Mouse (Mus musculus) liver, adult 2 months (tissue): ENCODE data around the gene Plekhg4. TPM values are rescaled to one million over a fixed set of nuclear protein-coding genes. Genes with fewer than 3 reads are reported as not detected.

ENCODE experiments used
- DNase-seq: peaks from one replicate; pipeline ENCODE4 v3.0.0-alpha.2; 2011; ENCODE audit warnings: low read depth, low spot score; ENCODE audit errors: extremely low read depth
- H3K27ac ChIP-seq: fragments of 200-500 bp; replicated peaks from 2 replicates; pipeline ENCODE4 v1.5.1; 2012; ENCODE audit warnings: low read depth, mild to moderate bottlenecking, control low read depth, inconsistent platforms, low read length; ENCODE audit not compliant: insufficient read depth
- H3K27me3 ChIP-seq: fragments of 200-500 bp; 2 replicates; pipeline ENCODE4 v1.6.1; 2012; ENCODE audit warnings: mild to moderate bottlenecking, moderate library complexity, low read length, inconsistent platforms; ENCODE audit not compliant: control insufficient read depth, insufficient read depth
- H3K36me3 ChIP-seq: fragments of 200-500 bp; 2 replicates; pipeline ENCODE4 v1.6.1; 2012; ENCODE audit warnings: low read length, inconsistent platforms; ENCODE audit not compliant: control insufficient read depth, insufficient read depth
- H3K4me1 ChIP-seq: fragments of 200-500 bp; 2 replicates; pipeline ENCODE4 v1.6.1; 2011; ENCODE audit warnings: low read length; ENCODE audit not compliant: control insufficient read depth, insufficient read depth
- H3K4me3 ChIP-seq: fragments of 200-500 bp; 2 replicates; pipeline ENCODE4 v1.5.1; 2011; ENCODE audit warnings: low read depth, mild to moderate bottlenecking, control low read depth, low read length, moderate library complexity; ENCODE audit not compliant: insufficient read depth
- H3K79me2 ChIP-seq: fragments of 200-500 bp; 2 replicates; pipeline ENCODE4 v1.6.1; 2012; ENCODE audit warnings: inconsistent platforms, mild to moderate bottlenecking, low read length, moderate library complexity; ENCODE audit not compliant: control insufficient read depth, insufficient read depth
- H3K9ac ChIP-seq: fragments of 200-500 bp; 2 replicates; pipeline ENCODE4 v1.6.1; 2012; ENCODE audit warnings: low read depth, mild to moderate bottlenecking, control low read depth, inconsistent platforms, low read length
- CTCF ChIP-seq: fragments of 200-500 bp; IDR thresholded peaks from 2 replicates; pipeline ENCODE4 v1.5.1; 2011; ENCODE audit warnings: low read depth, low read length, control low read depth
- POLR2A ChIP-seq: fragments of 200-500 bp; IDR thresholded peaks from 2 replicates; pipeline ENCODE4 v1.6.1; 2011; ENCODE audit warnings: low read length, control low read depth; ENCODE audit not compliant: insufficient read depth; ENCODE audit errors: extremely low read depth
- WGBS: fragments of 180-500 bp; shearing (Covaris S2); methylation state at CpG from one replicate; pipeline ENCODE4 v1.1.7; 2018; 5-methylcytosine and 5-hydroxymethylcytosine counted together
- polyA plus RNA-seq: library from polyadenylated mRNA; depleted of rRNA; stranded (reverse); fragments of >200 nt; gene quantifications from 2 replicates; pipeline ENCODE4 v1.2.3, GENCODE M21; 2012; rRNA removed
- total RNA-seq: library from RNA; depleted of rRNA; stranded (reverse); fragments of >200 nt; gene quantifications from 2 replicates; pipeline ENCODE4 v1.2.3, GENCODE M21; 2014; rRNA removed

The Plekhg4 gene
- total and polyA plus RNA-seq, 2 experiments: under 0.01 to 0.09 TPM

DNA sequence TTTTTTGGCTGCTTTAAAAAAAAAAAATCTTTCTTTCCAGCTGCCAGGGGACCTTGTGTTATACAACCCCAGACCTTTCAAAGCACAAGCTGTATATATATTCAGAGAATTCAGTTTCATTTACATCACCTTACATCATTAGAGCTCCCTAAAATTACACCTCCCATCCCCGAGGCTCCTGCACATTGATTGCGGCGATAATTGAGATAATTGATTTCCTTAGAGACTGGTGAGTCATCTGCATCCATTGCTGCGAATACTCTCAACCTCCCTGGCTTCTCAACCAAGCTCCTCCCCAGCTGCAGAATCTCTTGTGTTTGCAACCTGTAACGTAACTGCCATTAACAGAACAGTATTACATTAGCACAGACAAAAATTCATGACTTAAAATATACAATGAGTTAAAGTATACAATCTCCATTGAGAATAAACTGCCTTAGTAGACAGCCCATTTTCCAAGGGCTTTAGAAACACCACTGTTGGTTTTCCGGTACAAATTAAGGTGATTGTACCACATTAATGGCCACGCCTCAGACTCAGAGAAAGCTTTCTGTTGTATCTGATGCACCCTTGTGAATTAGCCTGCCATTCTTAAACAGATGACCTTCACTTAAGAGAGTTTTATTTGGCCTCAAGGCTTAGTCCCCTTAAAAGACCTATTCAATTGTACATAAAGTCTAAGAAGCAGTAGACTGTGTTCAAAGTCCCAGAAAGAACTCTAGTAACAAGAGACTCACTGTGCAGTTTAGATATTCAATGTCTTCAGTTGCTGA lies 58.9 kb downstream of the Plekhg4 start:
- WGBS: 82% methylated on average over 7 of the region's 7 CpGs

More for the DNA sequence above, 58.9 kb downstream of the Plekhg4 start:
- H3K36me3 ChIP-seq: no peaks in the 10 kb centered on the region
- no peak overlapping the region for H3K9ac ChIP-seq
- H3K27me3 ChIP-seq: peaks cover 3% of the 10 kb centered on the region; the same call in 1 of the 2 replicates
- no peak overlapping the region for H3K4me3 ChIP-seq
- H3K27ac ChIP-seq: no peak overlapping the region
- no peak for DNase-seq
- H3K79me2 ChIP-seq: no peaks in the 10 kb centered on the region
- H3K4me1 ChIP-seq: 0 out of 2 replicates have a peak, but pooled peaks cover under 1% of the 10 kb centered on the region
- TF ChIP-seq POLR2A (no peak), CTCF (no peak)

Other genes with a start within 250 kb of the Plekhg4 start
- 0.13 and 0.55 TPM in 2 replicates for gene Ces4a, start 241.5 kb upstream of the Plekhg4 start, total RNA-seq
- gene Ces4a, start 241.5 kb upstream of the Plekhg4 start, polyA plus RNA-seq: 0.09 and 0.93 TPM in 2 replicates
- gene Cbfb, start 202.6 kb upstream of the Plekhg4 start, total RNA-seq: 13.2 and 15.7 TPM in 2 replicates
- 1.8 and 2.8 TPM in 2 replicates for gene Cbfb, start 202.6 kb upstream of the Plekhg4 start, polyA plus RNA-seq
- gene D230025D16Rik, start 148.1 kb upstream of the Plekhg4 start, total RNA-seq: 67.3 and 67.5 TPM in 2 replicates
- gene D230025D16Rik, start 148.1 kb upstream of the Plekhg4 start, polyA plus RNA-seq: 39.0 and 54.9 TPM in 2 replicates
- 0.74 and 0.87 TPM in 2 replicates for gene B3gnt9, start 118.1 kb upstream of the Plekhg4 start, total RNA-seq
- gene B3gnt9, start 118.1 kb upstream of the Plekhg4 start, polyA plus RNA-seq: 1.2 and 1.4 TPM in 2 replicates
- 11.8 and 12.3 TPM in 2 replicates for gene Tradd, start 108.7 kb upstream of the Plekhg4 start, total RNA-seq
- gene Tradd, start 108.7 kb upstream of the Plekhg4 start, polyA plus RNA-seq: 16.1 and 18.6 TPM in 2 replicates
- 1.9 and 3.4 TPM in 2 replicates for gene Fbxl8, start 108.6 kb upstream of the Plekhg4 start, total RNA-seq
- gene Fbxl8, start 108.6 kb upstream of the Plekhg4 start, polyA plus RNA-seq: 6.7 and 7.3 TPM in 2 replicates
- 4.4 and 4.8 TPM in 2 replicates for gene Hsf4, start 103.5 kb upstream of the Plekhg4 start, total RNA-seq
- gene Hsf4, start 103.5 kb upstream of the Plekhg4 start, polyA plus RNA-seq: 9.4 and 11.0 TPM in 2 replicates
- 0.27 and 0.37 TPM in 2 replicates for gene Nol3, start 97.1 kb upstream of the Plekhg4 start, total RNA-seq
- gene Nol3, start 97.1 kb upstream of the Plekhg4 start, polyA plus RNA-seq: 0.40 and 0.43 TPM in 2 replicates
- gene 4931428F04Rik, start 83.4 kb upstream of the Plekhg4 start, total RNA-seq: 0.46 and 1.0 TPM in 2 replicates
- 0.92 and 1.7 TPM in 2 replicates for gene 4931428F04Rik, start 83.4 kb upstream of the Plekhg4 start, polyA plus RNA-seq
- gene Exoc3l, start 77.2 kb upstream of the Plekhg4 start, total RNA-seq: 3.6 TPM in 2 replicates
- 4.6 and 9.3 TPM in 2 replicates for gene Exoc3l, start 77.2 kb upstream of the Plekhg4 start, polyA plus RNA-seq
- gene E2f4, start 75.6 kb upstream of the Plekhg4 start, total RNA-seq: 4.4 and 7.2 TPM in 2 replicates
- 41.7 and 59.0 TPM in 2 replicates for gene E2f4, start 75.6 kb upstream of the Plekhg4 start, polyA plus RNA-seq
- gene Elmo3, start 67.7 kb upstream of the Plekhg4 start, total RNA-seq: 16.8 and 19.5 TPM in 2 replicates
- gene Elmo3, start 67.7 kb upstream of the Plekhg4 start, polyA plus RNA-seq: 32.4 and 33.4 TPM in 2 replicates
- 3.0 and 3.2 TPM in 2 replicates for gene Lrrc29, start 47.0 kb upstream of the Plekhg4 start, total RNA-seq
- 7.9 and 12.9 TPM in 2 replicates for gene Lrrc29, start 47.0 kb upstream of the Plekhg4 start, polyA plus RNA-seq
- gene Tmem208, start 46.9 kb upstream of the Plekhg4 start, total RNA-seq: 97.9 and 104 TPM in 2 replicates
- 87.5 and 90.9 TPM in 2 replicates for gene Tmem208, start 46.9 kb upstream of the Plekhg4 start, polyA plus RNA-seq
- 1.7 and 1.9 TPM in 2 replicates for gene Fhod1, start 25.3 kb upstream of the Plekhg4 start, total RNA-seq
- 3.2 and 7.8 TPM in 2 replicates for gene Fhod1, start 25.3 kb upstream of the Plekhg4 start, polyA plus RNA-seq
- gene Slc9a5, start 24.4 kb upstream of the Plekhg4 start, total RNA-seq: under 0.01 and 0.20 TPM in 2 replicates
- gene Slc9a5, start 24.4 kb upstream of the Plekhg4 start, polyA plus RNA-seq: 0.15 and 0.53 TPM in 2 replicates
- not detected in 2 replicates for gene Kctd19, start 40.2 kb downstream of the Plekhg4 start, total RNA-seq
- gene Kctd19, start 40.2 kb downstream of the Plekhg4 start, polyA plus RNA-seq: not detected in 2 replicates
- not detected in 2 replicates for gene Lrrc36, start 40.3 kb downstream of the Plekhg4 start, total RNA-seq
- gene Lrrc36, start 40.3 kb downstream of the Plekhg4 start, polyA plus RNA-seq: not detected in 2 replicates
- gene Tppp3, start 98.3 kb downstream of the Plekhg4 start, total RNA-seq: 0.47 and 0.65 TPM in 2 replicates
- 0.51 and 0.80 TPM in 2 replicates for gene Tppp3, start 98.3 kb downstream of the Plekhg4 start, polyA plus RNA-seq
- gene Zdhhc1, start 123.6 kb downstream of the Plekhg4 start, total RNA-seq: 1.9 and 2.3 TPM in 2 replicates
- gene Zdhhc1, start 123.6 kb downstream of the Plekhg4 start, polyA plus RNA-seq: 2.3 and 4.5 TPM in 2 replicates
- gene Hsd11b2, start 145.5 kb downstream of the Plekhg4 start, total RNA-seq: not detected in 2 replicates
- 0.09 and 0.12 TPM in 2 replicates for gene Hsd11b2, start 145.5 kb downstream of the Plekhg4 start, polyA plus RNA-seq
- gene Atp6v0d1, start 192.8 kb downstream of the Plekhg4 start, total RNA-seq: 63.5 and 85.9 TPM in 2 replicates
- gene Atp6v0d1, start 192.8 kb downstream of the Plekhg4 start, polyA plus RNA-seq: 77.2 and 82.0 TPM in 2 replicates
- gene Ripor1, start 232.0 kb downstream of the Plekhg4 start, total RNA-seq: 1.3 and 2.6 TPM in 2 replicates
- gene Ripor1, start 232.0 kb downstream of the Plekhg4 start, polyA plus RNA-seq: 5.5 and 7.4 TPM in 2 replicates